Mouse (Mus musculus) bone marrow macrophage, adult 2 months (primary cell): Measurements from ENCODE around the gene Ankub1.

Experiments
- CTCF ChIP-seq: IDR thresholded peaks from 2 replicates; pipeline ENCODE4 v1.5.1; 2012; ENCODE audit warnings: low read depth, mild to moderate bottlenecking, low read length, moderate library complexity
- POLR2A ChIP-seq: IDR thresholded peaks from 2 replicates; pipeline ENCODE4 v1.6.1; 2012; ENCODE audit warnings: mild to moderate bottlenecking, low read depth, low read length, borderline replicate concordance

GRCm38 (mm10) chr3:57732206-57732915 is 39.8 kb upstream of the Ankub1 start:
- no peak for TF ChIP-seq CTCF
- TF ChIP-seq POLR2A, result no peak
